Mouse (Mus musculus): ENCODE data around the gene Tsen34. TPM values are rescaled to one million over a fixed set of nuclear protein-coding genes. Genes with fewer than 3 reads are reported as not detected.
A peak's percentile ranks its signal among the peaks of the same experiment; 100 is the strongest.

The Tsen34 gene
- polyA plus RNA-seq (2015; fragmentation: Nextera tagmentation; extraction: Ambion mirVana) = 41.7 and 43.6 TPM in 2 replicates

GRCm38 (mm10) chr7:3692382-3692986 lies at the start of gene Tsen34:
Tsen34 (plus strand) TSS chr7:3692863.
- peak within 1 kb of the TSS; percentile 89 for H3K27ac ChIP-seq
- ATAC-seq (ENCODE audit: low read depth) (no peak; the same call in 1 of the 2 replicates), DNase-seq (no peak)
- no peaks in the 10 kb centered on the region for H3K9me3 ChIP-seq (replicated peaks)
- peaks cover 19% of the 10 kb centered on the region; the same call in 1 of the 2 replicates for H3K36me3 ChIP-seq
- under 1% methylated on average over 49 of the region's 49 CpGs for WGBS (ENCODE audit: insufficient replicate concordance)
- H3K4me3 ChIP-seq (replicated peaks) = peak within 1 kb of the TSS; percentile 76
- peak within 1 kb of the TSS; percentile 97 for H3K4me2 ChIP-seq
- peak within 1 kb of the TSS; percentile 83 for H3K9ac ChIP-seq
- peaks cover 45% of the 10 kb centered on the region for H3K4me1 ChIP-seq (replicated peaks)
- H3K27me3 ChIP-seq = no peaks in the 10 kb centered on the region

DNA sequence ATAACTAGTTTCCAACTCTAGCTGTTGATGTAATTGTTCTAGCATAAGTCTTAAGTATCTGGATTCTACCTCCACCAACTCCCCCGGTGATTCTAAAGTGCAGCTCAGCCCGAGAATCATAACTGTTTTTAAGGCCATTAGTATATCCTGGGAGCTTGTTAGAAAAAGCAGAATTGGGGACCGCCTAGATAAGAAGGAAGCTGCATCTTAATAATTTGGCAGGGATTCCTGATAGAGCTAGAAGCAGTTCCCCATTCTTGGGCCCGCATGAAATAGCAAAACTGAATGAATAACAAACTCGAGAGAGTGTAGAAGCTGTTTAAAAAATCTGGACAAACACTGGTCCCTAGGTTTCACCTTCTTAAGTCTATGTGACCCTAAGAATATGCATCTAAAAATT lies 49.3 kb upstream of the Tsen34 start:
- peaks cover 41% of the 10 kb centered on the region for H3K4me1 ChIP-seq (replicated peaks)
- no peaks in the 10 kb centered on the region for H3K9me3 ChIP-seq (replicated peaks)
- H3K27ac ChIP-seq = no peak overlapping the region
- no peaks in the 10 kb centered on the region for H3K27me3 ChIP-seq
- H3K36me3 ChIP-seq = peaks cover 55% of the 10 kb centered on the region
- DNase-seq (no peak), ATAC-seq (ENCODE audit: low read depth) (no peak)
- peak overlapping the region; percentile 14; the same call in 1 of the 2 replicates for H3K9ac ChIP-seq
- peak overlapping the region; percentile 99; the same call in 1 of the 2 replicates for H3K4me3 ChIP-seq (replicated peaks)
- H3K4me2 ChIP-seq = peak overlapping the region; percentile 71
- WGBS (ENCODE audit: insufficient replicate concordance) = 38% methylated on average over 5 of the region's 5 CpGs

- 19% methylated on average over 9 of the region's 9 CpGs for WGBS (ENCODE audit: insufficient replicate concordance)
These were observed 48.8 kb upstream of the Tsen34 start for GRCm38 (mm10) chr7:3643843-3644242.

DNA sequence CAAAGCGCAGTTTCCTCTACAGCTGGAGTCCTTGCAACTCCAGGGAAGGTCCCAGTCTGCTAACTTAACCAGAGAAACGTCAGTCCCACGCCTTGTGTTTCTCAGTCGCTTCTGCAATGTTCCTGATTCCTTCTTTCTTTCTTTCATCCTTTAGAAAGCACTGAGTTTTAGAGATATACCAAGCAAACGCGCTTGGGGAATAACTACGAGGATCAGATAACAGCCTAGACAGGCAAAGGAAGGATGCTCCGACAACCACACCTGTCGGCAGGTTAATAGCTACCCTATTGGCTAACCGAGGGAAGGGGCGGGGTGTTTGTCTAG lies 48.4 kb upstream of the Tsen34 start:
- no peak for DNase-seq
- no peaks in the 10 kb centered on the region for H3K27me3 ChIP-seq
- WGBS (ENCODE audit: insufficient replicate concordance) = under 1% methylated on average over 11 of the region's 11 CpGs
- peaks cover 50% of the 10 kb centered on the region for H3K4me1 ChIP-seq (replicated peaks)
- H3K4me3 ChIP-seq (replicated peaks) = peak overlapping the region; percentile 99
- peak overlapping the region; percentile 71 for H3K4me2 ChIP-seq
- 0 out of 2 replicates have a peak overlapping the region, but pooled peaks have one; percentile 14 for H3K9ac ChIP-seq
- no peak for ATAC-seq (ENCODE audit: low read depth)
- peak overlapping the region; percentile 86 for H3K27ac ChIP-seq
- H3K36me3 ChIP-seq = peaks cover 52% of the 10 kb centered on the region
- H3K9me3 ChIP-seq (replicated peaks) = no peaks in the 10 kb centered on the region

More at GRCm38 (mm10) chr7:3643843-3644242, 48.8 kb upstream of the Tsen34 start:
- peak overlapping the region; percentile 99 for H3K4me3 ChIP-seq (replicated peaks)
- H3K27ac ChIP-seq = peak overlapping the region; percentile 86
- no peaks in the 10 kb centered on the region for H3K27me3 ChIP-seq
- peak overlapping the region; percentile 14; the same call in 1 of the 2 replicates for H3K9ac ChIP-seq
- peaks cover 54% of the 10 kb centered on the region for H3K36me3 ChIP-seq
- no peak for ATAC-seq (ENCODE audit: low read depth)
- H3K4me2 ChIP-seq = peak overlapping the region; percentile 71
- no peak for DNase-seq
- H3K4me1 ChIP-seq (replicated peaks) = peaks cover 46% of the 10 kb centered on the region
- no peaks in the 10 kb centered on the region for H3K9me3 ChIP-seq (replicated peaks)

DNA sequence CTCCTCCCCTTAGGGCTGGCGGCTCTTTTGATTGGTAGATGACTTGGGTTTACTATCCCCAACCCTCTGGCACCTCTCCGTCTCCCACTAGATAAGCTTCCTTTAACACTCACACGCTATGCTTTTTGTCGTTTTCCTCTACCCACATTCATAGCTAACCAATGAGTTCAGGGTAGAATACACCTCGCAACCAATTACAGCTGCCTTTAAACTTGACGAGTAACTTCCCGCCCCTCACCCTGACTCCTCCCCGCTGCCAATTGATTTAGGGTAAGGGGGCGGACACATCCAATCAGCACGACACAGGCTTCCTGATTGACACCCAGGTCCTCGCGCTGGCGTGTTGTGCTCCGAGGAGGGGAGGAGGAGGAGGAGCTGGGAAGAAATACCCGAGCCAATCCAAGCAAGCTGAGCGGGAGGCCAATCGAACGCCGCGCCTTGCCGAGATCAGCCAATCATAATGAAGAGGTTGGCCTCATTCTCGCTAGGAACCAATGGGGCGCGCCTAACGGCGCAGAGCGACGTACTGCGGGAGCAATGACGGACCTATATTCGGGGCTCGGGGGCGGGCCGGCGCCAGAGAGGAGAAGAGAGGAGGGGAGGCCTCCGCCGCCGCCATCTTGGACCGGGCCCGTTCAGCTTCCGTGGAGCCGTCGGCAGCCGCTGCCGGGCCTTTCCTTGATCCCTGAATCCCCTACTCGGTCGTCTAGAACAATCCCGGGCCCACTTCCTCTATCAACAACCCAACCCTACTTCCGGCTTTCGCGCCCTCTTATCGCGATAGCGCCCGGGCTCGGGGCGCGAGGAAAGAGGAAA lies 47.8 kb upstream of the Tsen34 start, which contains the start of gene Cnot3:
Gene Cnot3 (plus strand): TSS at position 597 of the 816 bp plus-strand sequence.
- H3K36me3 ChIP-seq = peaks cover 51% of the 10 kb centered on the region
- DNase-seq = peak; percentile 99
- H3K4me3 ChIP-seq (replicated peaks) = peak within 1 kb of the TSS; percentile 99
- peak within 1 kb of the TSS; percentile 88 for H3K4me2 ChIP-seq
- peaks cover 54% of the 10 kb centered on the region for H3K4me1 ChIP-seq (replicated peaks)
- no peaks in the 10 kb centered on the region for H3K27me3 ChIP-seq
- H3K9me3 ChIP-seq (replicated peaks) = no peaks in the 10 kb centered on the region
- peak within 1 kb of the TSS; percentile 96 for H3K27ac ChIP-seq
- peak within 1 kb of the TSS; percentile 99 for H3K9ac ChIP-seq
- under 1% methylated on average over 54 of the region's 58 CpGs for WGBS (ENCODE audit: insufficient replicate concordance)
- ATAC-seq (ENCODE audit: low read depth) = peak; percentile 96

DNA sequence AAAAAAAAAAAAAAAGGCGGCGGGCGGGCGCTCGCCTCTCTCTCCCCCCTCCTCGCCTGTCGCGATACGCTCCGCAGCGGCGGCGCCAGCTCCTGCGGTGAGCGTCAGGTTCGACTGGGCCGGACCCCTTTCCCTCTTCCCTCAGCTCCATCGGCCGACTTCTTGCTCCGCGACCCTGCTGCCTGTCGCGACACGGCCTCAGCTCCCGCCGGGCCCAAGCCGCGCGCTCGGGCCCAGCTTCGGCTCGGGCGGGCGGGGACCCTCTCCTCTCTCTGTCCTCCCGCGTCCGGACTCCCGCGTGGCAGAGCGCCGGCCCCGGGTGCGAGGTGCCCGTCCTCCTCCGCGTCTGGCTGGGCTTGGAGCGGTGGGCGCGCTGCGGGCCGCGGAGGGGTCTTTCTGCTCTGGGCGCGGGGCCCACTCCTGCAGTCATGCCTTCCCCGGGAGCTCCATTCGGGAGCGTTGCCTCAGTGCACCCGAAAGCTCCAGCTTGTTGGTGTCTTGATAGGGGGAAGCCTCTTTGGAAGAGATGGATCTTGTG lies 47.1 kb upstream of the Tsen34 start:
- H3K36me3 ChIP-seq = peaks cover 51% of the 10 kb centered on the region
- under 1% methylated on average over 50 of the region's 58 CpGs for WGBS (ENCODE audit: insufficient replicate concordance)
- no peak for DNase-seq
- peak overlapping the region; percentile 99 for H3K4me3 ChIP-seq (replicated peaks)
- H3K9ac ChIP-seq = peak overlapping the region; percentile 99
- no peaks in the 10 kb centered on the region for H3K27me3 ChIP-seq
- no peak for ATAC-seq (ENCODE audit: low read depth)
- H3K9me3 ChIP-seq (replicated peaks) = no peaks in the 10 kb centered on the region
- H3K4me2 ChIP-seq = peak overlapping the region; percentile 88
- peaks cover 54% of the 10 kb centered on the region for H3K4me1 ChIP-seq (replicated peaks)
- H3K27ac ChIP-seq = peak overlapping the region; percentile 96

GRCm38 (mm10) chr7:3646188-3646587 lies 46.5 kb upstream of the Tsen34 start:
- WGBS (ENCODE audit: insufficient replicate concordance) = 13% methylated on average over 9 of the region's 9 CpGs
- H3K36me3 ChIP-seq = peaks cover 51% of the 10 kb centered on the region
- ATAC-seq (ENCODE audit: low read depth) = no peak

GRCm38 (mm10) chr7:3646641-3647040 lies 46.0 kb upstream of the Tsen34 start:
- H3K36me3 ChIP-seq = peaks cover 51% of the 10 kb centered on the region
- DNase-seq = no peak
- no peak for ATAC-seq (ENCODE audit: low read depth)
- peak overlapping the region; percentile 99 for H3K9ac ChIP-seq
- H3K9me3 ChIP-seq (replicated peaks) = no peaks in the 10 kb centered on the region
- peaks cover 54% of the 10 kb centered on the region for H3K4me1 ChIP-seq (replicated peaks)
- 57% methylated on average over 4 of the region's 4 CpGs for WGBS (ENCODE audit: insufficient replicate concordance)
- H3K4me3 ChIP-seq (replicated peaks) = peak overlapping the region; percentile 99
- peak overlapping the region; percentile 88 for H3K4me2 ChIP-seq
- peak overlapping the region; percentile 96 for H3K27ac ChIP-seq
- no peaks in the 10 kb centered on the region for H3K27me3 ChIP-seq

More at GRCm38 (mm10) chr7:3646188-3646587, 46.5 kb upstream of the Tsen34 start:
- peaks cover 54% of the 10 kb centered on the region for H3K4me1 ChIP-seq (replicated peaks)
- H3K27me3 ChIP-seq = no peaks in the 10 kb centered on the region
- H3K4me3 ChIP-seq (replicated peaks) = peak overlapping the region; percentile 99
- DNase-seq = no peak
- peak overlapping the region; percentile 88 for H3K4me2 ChIP-seq
- H3K9ac ChIP-seq = peak overlapping the region; percentile 99
- peak overlapping the region; percentile 96 for H3K27ac ChIP-seq
- no peaks in the 10 kb centered on the region for H3K9me3 ChIP-seq (replicated peaks)

GRCm38 (mm10) chr7:3656966-3657365 lies 35.7 kb upstream of the Tsen34 start:
- Histone ChIP-seq H3K4me1 (replicated peaks) (no peaks in the 10 kb centered on the region), H3K36me3 (peaks cover 100% of the 10 kb centered on the region), H3K9ac (no peak overlapping the region), H3K4me3 (replicated peaks) (no peak overlapping the region), H3K9me3 (replicated peaks) (no peaks in the 10 kb centered on the region), H3K4me2 (no peak overlapping the region), H3K27ac (no peak overlapping the region), H3K27me3 (no peaks in the 10 kb centered on the region)
- 84% methylated on average over 4 of the region's 4 CpGs for WGBS (ENCODE audit: insufficient replicate concordance)
- DNase-seq = no peak
- ATAC-seq (ENCODE audit: low read depth) = no peak

- Histone ChIP-seq H3K4me1 (replicated peaks) (peaks cover 11% of the 10 kb centered on the region), H3K9me3 (replicated peaks) (no peaks in the 10 kb centered on the region), H3K27ac (no peak overlapping the region), H3K4me2 (no peak overlapping the region), H3K9ac (no peak overlapping the region), H3K36me3 (peaks cover 99% of the 10 kb centered on the region), H3K27me3 (no peaks in the 10 kb centered on the region), H3K4me3 (replicated peaks) (no peak overlapping the region)
- ATAC-seq (ENCODE audit: low read depth) (no peak), DNase-seq (no peak)
- 90% methylated on average over 14 of the region's 14 CpGs for WGBS (ENCODE audit: insufficient replicate concordance)
These were observed 34.1 kb upstream of the Tsen34 start for GRCm38 (mm10) chr7:3658578-3658977.

Measured in liver, embryonic 13.5 days (tissue).